ENCODE assay signal across 8 mouse cellular contexts in genomic region chr4:101664160-101664750, GRCm38 (mm10). TPM values are rescaled to one million over a fixed set of nuclear protein-coding genes. Genes with fewer than 3 reads are reported as not detected.
DNase-seq lines count a peak whose midpoint lies in the region; ATAC-seq and TF ChIP-seq lines count a peak whose summit lies in the region.

No protein-coding gene starts in this region.

- no peak for TF ChIP-seq POLR2A in brain, embryonic 14.5 days (IDR thresholded peaks at IDR 0.05; ENCODE audit: borderline replicate concordance, extremely low read depth, insufficient read depth, insufficient read length, poor library complexity, severe bottlenecking)

- peaks cover 39% of the 10 kb centered on the region for H3K36me3 ChIP-seq in heart, embryonic 10.5 days
- peaks cover 6% of the 10 kb centered on the region for H3K36me3 ChIP-seq in heart, embryonic 11.5 days (ENCODE audit: control insufficient read depth, insufficient read depth, low read length)
- H3K36me3 ChIP-seq in forebrain, embryonic 16.5 days (ENCODE audit: control insufficient read depth, insufficient read depth) = peaks cover 7% of the 10 kb centered on the region
- peaks cover 7% of the 10 kb centered on the region; the same call in 1 of the 2 replicates for H3K36me3 ChIP-seq in stomach, postnatal 0 days (ENCODE audit: control insufficient read depth, insufficient read depth, low read length)

- H3K9ac ChIP-seq in heart, embryonic 11.5 days (ENCODE audit: low read depth, low read length) = no peak overlapping the region
- H3K9ac ChIP-seq in forebrain, embryonic 16.5 days (replicated peaks; ENCODE audit: low read depth, low read length) = no peak overlapping the region
- no peak overlapping the region for H3K9ac ChIP-seq in stomach, postnatal 0 days (ENCODE audit: low read length)

- H3K4me1 ChIP-seq in heart, embryonic 10.5 days = no peaks in the 10 kb centered on the region
- no peaks in the 10 kb centered on the region for H3K4me1 ChIP-seq in heart, embryonic 11.5 days (ENCODE audit: control insufficient read depth, insufficient read depth, low read length)
- peaks cover 4% of the 10 kb centered on the region; the same call in 1 of the 2 replicates for H3K4me1 ChIP-seq in forebrain, embryonic 16.5 days (replicated peaks; ENCODE audit: control insufficient read depth, insufficient read depth, low read length)
- H3K4me1 ChIP-seq in stomach, postnatal 0 days (replicated peaks; ENCODE audit: control insufficient read depth, insufficient read depth) = no peaks in the 10 kb centered on the region

- no peak overlapping the region for H3K4me3 ChIP-seq in heart, embryonic 10.5 days
- no peak overlapping the region for H3K4me3 ChIP-seq in heart, embryonic 11.5 days (ENCODE audit: low read depth, low read length)
- no peak overlapping the region for H3K4me3 ChIP-seq in forebrain, embryonic 16.5 days (replicated peaks; ENCODE audit: low read length)
- no peak overlapping the region for H3K4me3 ChIP-seq in stomach, postnatal 0 days (ENCODE audit: low read depth, low read length)

- DNase-seq in heart, embryonic 10.5 days (ENCODE audit: low spot score) = peak; percentile 66
- peak; percentile 40 for DNase-seq in right cerebral cortex, adult 18-20 months
- no peak for DNase-seq in right cerebral cortex, postnatal 36 days (ENCODE audit: low spot score in 2 of 2)
- peak; percentile 58 for DNase-seq in brain, embryonic 14.5 days (ENCODE audit: low read depth)
- peak; percentile 43 for DNase-seq in lung, postnatal 10 days
- DNase-seq in stomach, postnatal 0 days (ENCODE audit: low spot score) = peak; percentile 29

- no peak overlapping the region for H3K27ac ChIP-seq in heart, embryonic 10.5 days
- H3K27ac ChIP-seq in heart, embryonic 11.5 days (ENCODE audit: low read depth, low read length) = no peak overlapping the region
- no peak overlapping the region for H3K27ac ChIP-seq in forebrain, embryonic 16.5 days (ENCODE audit: low read length)
- no peak overlapping the region for H3K27ac ChIP-seq in stomach, postnatal 0 days (replicated peaks)

- TF ChIP-seq CTCF in brain, embryonic 14.5 days (IDR thresholded peaks at IDR 0.05; ENCODE audit: borderline replicate concordance, extremely low read depth, insufficient read depth, insufficient read length) = peak; percentile 63; the same call in 1 of the 2 replicates
- peak; percentile 72 for TF ChIP-seq CTCF in stomach, postnatal 0 days (IDR thresholded peaks at IDR 0.05; ENCODE audit: low read depth)

- ATAC-seq in heart, embryonic 11.5 days (replicated peaks; ENCODE audit: insufficient number of reproducible peaks, low FRiP score, low TSS enrichment) = no peak
- peak; percentile 31; the same call in 1 of the 2 replicates for ATAC-seq in forebrain, embryonic 16.5 days
- ATAC-seq in stomach, postnatal 0 days (ENCODE audit: low FRiP score, low TSS enrichment) = no peak

- H3K9me3 ChIP-seq in heart, embryonic 10.5 days = no peaks in the 10 kb centered on the region
- no peaks in the 10 kb centered on the region for H3K9me3 ChIP-seq in heart, embryonic 11.5 days (replicated peaks; ENCODE audit: control insufficient read depth, low read length)
- 0 out of 2 replicates have a peak, but pooled peaks cover 4% of the 10 kb centered on the region for H3K9me3 ChIP-seq in forebrain, embryonic 16.5 days (ENCODE audit: control insufficient read depth, low read length)
- 0 out of 2 replicates have a peak, but pooled peaks cover 2% of the 10 kb centered on the region for H3K9me3 ChIP-seq in stomach, postnatal 0 days (ENCODE audit: control insufficient read depth, low read length)

- no peak for TF ChIP-seq EP300 in stomach, postnatal 0 days (optimal IDR thresholded peaks at IDR 0.05)

- H3K27me3 ChIP-seq in heart, embryonic 10.5 days (ENCODE audit: insufficient read depth, poor library complexity, severe bottlenecking) = no peaks in the 10 kb centered on the region
- H3K27me3 ChIP-seq in heart, embryonic 11.5 days (ENCODE audit: control insufficient read depth, insufficient read depth, low read length) = no peaks in the 10 kb centered on the region
- H3K27me3 ChIP-seq in forebrain, embryonic 16.5 days (replicated peaks; ENCODE audit: control insufficient read depth, insufficient read depth, low read length) = no peaks in the 10 kb centered on the region
- no peaks in the 10 kb centered on the region for H3K27me3 ChIP-seq in stomach, postnatal 0 days (ENCODE audit: control insufficient read depth, insufficient read depth, low read length)

- no peak overlapping the region for H3K4me2 ChIP-seq in heart, embryonic 11.5 days
- H3K4me2 ChIP-seq in forebrain, embryonic 16.5 days (ENCODE audit: low read length) = no peak overlapping the region
- no peak overlapping the region for H3K4me2 ChIP-seq in stomach, postnatal 0 days (replicated peaks; ENCODE audit: low read depth)

- WGBS in heart, embryonic 10.5 days = 64% methylated on average over 9 of the region's 9 CpGs
- WGBS in heart, embryonic 11.5 days (ENCODE audit: insufficient replicate concordance) = 68% methylated on average over 9 of the region's 9 CpGs
- 77% methylated on average over 9 of the region's 9 CpGs for WGBS in forebrain, embryonic 16.5 days
- 70% methylated on average over 9 of the region's 9 CpGs for WGBS in stomach, postnatal 0 days

RNA-seq across cellular contexts. Expression of gene Leprot, which starts 16.7 kb away (rescaled TPM):
- 75.2 and 75.9 TPM in 2 replicates for polyA plus RNA-seq in heart, embryonic 10.5 days (2016; fragmentation: Nextera tagmentation; extraction: Ambion mirVana)
- 75.7 and 81.9 TPM in 2 replicates for polyA plus RNA-seq in heart, embryonic 11.5 days (2014; fragmentation: Nextera tagmentation; extraction: Ambion mirVana)
- 83.5 and 100.0 TPM in 2 replicates for polyA plus RNA-seq in brain, embryonic 14.5 days (2012; rRNA removed)
- 92.5 and 102 TPM in 2 replicates for polyA plus RNA-seq in forebrain, embryonic 16.5 days (2015; fragmentation: Nextera tagmentation; extraction: Ambion mirVana)
- polyA plus RNA-seq in stomach, postnatal 0 days (2015; fragmentation: Nextera tagmentation; extraction: Ambion mirVana) = 87.9 and 89.5 TPM in 2 replicates

RNA-seq across cellular contexts. Expression of gene Lepr, which starts 52.9 kb away (rescaled TPM):
- polyA plus RNA-seq in heart, embryonic 10.5 days (2016; fragmentation: Nextera tagmentation; extraction: Ambion mirVana) = 0.33 and 0.90 TPM in 2 replicates
- 1.6 and 1.8 TPM in 2 replicates for polyA plus RNA-seq in heart, embryonic 11.5 days (2014; fragmentation: Nextera tagmentation; extraction: Ambion mirVana)
- 1.7 and 3.5 TPM in 2 replicates for polyA plus RNA-seq in brain, embryonic 14.5 days (2012; rRNA removed)
- 4.9 TPM in 2 replicates for polyA plus RNA-seq in forebrain, embryonic 16.5 days (2015; fragmentation: Nextera tagmentation; extraction: Ambion mirVana)
- polyA plus RNA-seq in stomach, postnatal 0 days (2015; fragmentation: Nextera tagmentation; extraction: Ambion mirVana) = 4.5 and 4.9 TPM in 2 replicates

Comparison
In these comparisons a context has a peak if more than half of its experiments do, and no peak if none do; other contexts are left out.
1. DNase-seq: peak in heart, embryonic 10.5 days (single experiment), right cerebral cortex, adult 18-20 months (single experiment), brain, embryonic 14.5 days (single experiment), lung, postnatal 10 days (single experiment) and stomach, postnatal 0 days (single experiment); none in right cerebral cortex, postnatal 36 days (0 of 2).